Mouse (Mus musculus) bone marrow, adult 2 months (tissue): ENCODE results near the gene Aamp.

Source experiments
- CTCF ChIP-seq: fragments of 200-500 bp; IDR thresholded peaks from 2 replicates; pipeline ENCODE4 v1.5.1; 2011; ENCODE audit warnings: low read length, control low read depth; ENCODE audit not compliant: control insufficient read depth, insufficient read depth
- POLR2A ChIP-seq: fragments of 200-500 bp; IDR thresholded peaks from 2 replicates; pipeline ENCODE4 v1.6.1; 2011; ENCODE audit warnings: low read depth, mild to moderate bottlenecking, control low read depth, low read length, borderline replicate concordance; ENCODE audit not compliant: control insufficient read depth

DNA sequence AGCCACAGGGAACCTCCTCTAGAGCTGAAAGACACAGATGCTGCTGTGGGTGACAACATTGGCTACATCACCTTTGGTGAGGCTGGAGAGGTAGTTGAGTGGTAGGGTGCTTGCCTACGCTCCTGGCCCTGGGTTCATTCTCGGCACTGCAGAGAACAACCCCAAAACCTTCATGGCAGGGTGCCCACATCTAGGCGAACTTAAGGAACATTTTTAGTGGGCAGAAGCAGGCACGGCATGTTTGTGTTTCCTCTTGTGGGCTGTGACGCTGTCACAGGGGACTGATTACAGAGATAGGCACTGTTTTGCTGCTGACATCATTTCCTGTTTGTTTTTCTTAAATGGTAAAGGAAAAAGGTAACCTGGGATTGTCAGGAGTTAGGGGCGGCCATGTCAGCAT lies 22.0 kb downstream of the Aamp start:
- TF ChIP-seq CTCF, result no peak
- TF ChIP-seq POLR2A, result no peak
